Mouse (Mus musculus) intestine, postnatal 0 days (tissue): ENCODE measurements at regions not wholly inside any gene's neighbourhood (a gene's known extent, or its start where the extent isn't known, plus 50 kb on each side); places are given as distances from the start of the nearest gene placed in this dataset.

Source experiments
- ATAC-seq: fragments of 200-750 bp; cut with Nextera tagmentation; 2 replicates; pipeline ENCODE4 v1.8.0; 2017; ENCODE audit warnings: mild to moderate bottlenecking, moderate TSS enrichment, moderate library complexity
- H3K27ac ChIP-seq: fragments of 300-500 bp; sonication (generic); 2 replicates; pipeline ENCODE4 v1.5.1; 2014; ENCODE audit warnings: mild to moderate bottlenecking, low read depth, low read length, moderate library complexity
- H3K27me3 ChIP-seq: fragments of 300-500 bp; sonication (generic); replicated peaks from 2 replicates; pipeline ENCODE4 v1.6.1; 2014; ENCODE audit warnings: low read length, mixed read lengths; ENCODE audit not compliant: control insufficient read depth, insufficient read depth
- H3K36me3 ChIP-seq: fragments of 300-500 bp; sonication (generic); 2 replicates; pipeline ENCODE4 v1.6.1; 2014; ENCODE audit warnings: mild to moderate bottlenecking, moderate library complexity; ENCODE audit not compliant: control insufficient read depth, insufficient read depth
- H3K4me1 ChIP-seq: fragments of 300-500 bp; sonication (generic); replicated peaks from 2 replicates; pipeline ENCODE4 v1.6.1; 2014; ENCODE audit warnings: antibody characterized with exemption, low read length, mixed read lengths; ENCODE audit not compliant: control insufficient read depth, insufficient read depth
- H3K4me2 ChIP-seq: fragments of 300-500 bp; sonication (generic); replicated peaks from 2 replicates; pipeline ENCODE4 v1.6.1; 2014; ENCODE audit warnings: low read depth, mild to moderate bottlenecking, moderate library complexity
- H3K4me3 ChIP-seq: fragments of 300-500 bp; sonication (generic); 2 replicates; pipeline ENCODE4 v1.5.1; 2014; ENCODE audit warnings: low read depth, low read length
- H3K9ac ChIP-seq: fragments of 300-500 bp; sonication (generic); 2 replicates; pipeline ENCODE4 v1.6.1; 2014; ENCODE audit warnings: mild to moderate bottlenecking, low read depth, low read length
- H3K9me3 ChIP-seq: fragments of 300-500 bp; sonication (generic); 2 replicates; pipeline ENCODE4 v1.6.1; 2016; ENCODE audit warnings: mixed run types; ENCODE audit not compliant: control insufficient read depth
- CTCF ChIP-seq: sonication (generic); IDR thresholded peaks from 2 replicates; pipeline ENCODE4 v1.5.1; 2016; ENCODE audit warnings: low read depth, mild to moderate bottlenecking, control low read depth, antibody characterized with exemption, moderate library complexity
- WGBS: fragments of 180-500 bp; shearing (Covaris S2); extraction: QIAGEN DNeasy Blood & Tissue Kit; methylation state at CpG from one replicate; pipeline ENCODE4 v1.1.7; 2014; 5-methylcytosine and 5-hydroxymethylcytosine counted together

DNA sequence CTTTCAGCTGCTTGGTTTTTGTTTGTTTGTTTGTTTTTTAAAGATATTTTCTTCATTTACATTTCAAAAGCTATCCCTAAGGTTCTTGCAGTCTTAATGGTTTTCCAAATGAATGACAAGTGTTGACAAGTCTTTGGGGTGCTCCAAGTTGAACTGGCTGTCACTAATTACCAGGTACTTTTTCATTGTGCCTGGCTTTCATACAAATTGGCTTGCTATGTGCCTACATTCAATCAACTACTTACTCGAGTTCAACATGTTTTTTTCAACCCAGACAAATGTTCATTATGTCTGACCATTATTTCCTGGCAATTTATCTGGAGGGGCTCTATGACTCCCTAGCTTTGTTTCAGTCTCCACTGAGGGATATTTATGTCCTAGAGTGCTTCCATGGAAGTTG is 614.0 kb upstream of the Lrrn3 start:
- WGBS: 55% methylated on average over 1 of the region's 1 CpGs
- Histone ChIP-seq H3K27ac (no peak overlapping the region), H3K36me3 (no peaks in the 10 kb centered on the region), H3K9me3 (no peaks in the 10 kb centered on the region), H3K4me2 (no peak overlapping the region), H3K4me3 (no peak overlapping the region), H3K27me3 (no peaks in the 10 kb centered on the region), H3K4me1 (no peaks in the 10 kb centered on the region), H3K9ac (no peak overlapping the region)
- no peak for TF ChIP-seq CTCF
- no peak for ATAC-seq

GRCm38 (mm10) chr12:42070401-42070800 is 584.2 kb upstream of the Lrrn3 start:
- TF ChIP-seq CTCF: no peak
- Histone ChIP-seq H3K27me3 (no peaks in the 10 kb centered on the region), H3K4me3 (no peak overlapping the region), H3K9ac (no peak overlapping the region), H3K9me3 (no peaks in the 10 kb centered on the region), H3K27ac (no peak overlapping the region), H3K36me3 (no peaks in the 10 kb centered on the region), H3K4me2 (no peak overlapping the region), H3K4me1 (no peaks in the 10 kb centered on the region)
- WGBS: 93% methylated on average over 4 of the region's 4 CpGs
- ATAC-seq: no peak

- Histone ChIP-seq H3K4me2 (no peak overlapping the region), H3K27me3 (no peaks in the 10 kb centered on the region), H3K27ac (no peak overlapping the region), H3K36me3 (no peaks in the 10 kb centered on the region), H3K4me1 (no peaks in the 10 kb centered on the region), H3K4me3 (no peak overlapping the region), H3K9me3 (no peaks in the 10 kb centered on the region), H3K9ac (no peak overlapping the region)
- no peak for TF ChIP-seq CTCF
- no peak for ATAC-seq
These were observed 577.5 kb upstream of the Lrrn3 start for GRCm38 (mm10) chr12:42063745-42064144.

- Histone ChIP-seq H3K36me3 (no peaks in the 10 kb centered on the region), H3K27ac (no peak overlapping the region), H3K4me2 (no peak overlapping the region), H3K4me1 (no peaks in the 10 kb centered on the region), H3K9ac (no peak overlapping the region), H3K27me3 (no peaks in the 10 kb centered on the region), H3K4me3 (no peak overlapping the region), H3K9me3 (no peaks in the 10 kb centered on the region)
- TF ChIP-seq CTCF: no peak
- 25% methylated on average over 1 of the region's 1 CpGs for WGBS
- no peak for ATAC-seq
These were observed 562.8 kb upstream of the Lrrn3 start for GRCm38 (mm10) chr12:42049056-42049455.

DNA sequence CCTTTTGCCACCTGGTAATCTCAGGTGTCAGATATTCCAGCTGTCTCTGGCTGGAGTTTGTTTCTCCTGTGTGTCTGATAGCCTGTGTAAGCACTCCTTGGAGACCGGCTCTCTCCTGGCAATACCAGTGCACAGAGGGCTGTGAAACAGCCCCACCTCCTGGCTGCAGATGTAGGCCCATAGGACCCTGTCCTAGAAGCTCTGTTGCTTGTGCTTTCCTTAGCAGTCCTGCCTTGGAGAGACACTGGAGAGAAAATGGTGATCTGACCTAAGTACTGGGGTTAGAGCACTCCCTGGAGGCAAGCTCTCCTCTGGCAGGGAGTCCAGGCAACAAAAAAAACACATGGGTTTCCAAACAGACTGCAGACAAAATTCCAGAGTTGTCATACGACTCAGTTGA is 541.6 kb upstream of the Lrrn3 start:
- no peak overlapping the region for H3K9ac ChIP-seq
- whole genome bisulfite sequencing: 43% methylated on average over 2 of the region's 2 CpGs
- no peak for ATAC-seq
- no peak overlapping the region for H3K4me3 ChIP-seq
- H3K4me1 ChIP-seq: no peaks in the 10 kb centered on the region
- no peaks in the 10 kb centered on the region for H3K36me3 ChIP-seq
- no peak overlapping the region for H3K27ac ChIP-seq
- no peak overlapping the region for H3K4me2 ChIP-seq
- no peaks in the 10 kb centered on the region for H3K9me3 ChIP-seq
- TF ChIP-seq CTCF: peak; percentile 45
- no peaks in the 10 kb centered on the region for H3K27me3 ChIP-seq

DNA sequence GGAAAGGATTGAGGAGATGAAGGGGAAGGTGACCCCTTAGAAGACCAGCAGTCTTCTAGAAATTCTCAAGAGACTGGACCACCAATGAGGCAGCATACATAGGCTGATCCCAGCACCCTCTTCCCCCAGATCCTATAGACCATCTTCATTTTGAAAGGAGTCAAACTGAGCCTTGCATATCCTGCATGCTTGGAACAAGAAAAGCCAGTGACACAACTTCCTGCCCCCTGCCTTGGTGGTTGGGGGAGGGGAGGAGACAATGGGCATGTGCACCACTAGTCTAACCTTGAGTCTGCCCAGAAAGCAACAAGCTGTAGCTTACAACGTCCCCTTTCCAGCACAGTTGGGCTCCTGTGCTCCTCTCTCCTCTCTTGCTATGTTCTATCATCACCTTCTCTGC is 531.3 kb upstream of the Lrrn3 start:
- no peaks in the 10 kb centered on the region for H3K27me3 ChIP-seq
- no peaks in the 10 kb centered on the region for H3K36me3 ChIP-seq
- no peaks in the 10 kb centered on the region for H3K9me3 ChIP-seq
- H3K4me1 ChIP-seq: no peaks in the 10 kb centered on the region
- TF ChIP-seq CTCF: no peak
- H3K9ac ChIP-seq: no peak overlapping the region
- H3K4me3 ChIP-seq: no peak overlapping the region
- H3K4me2 ChIP-seq: no peak overlapping the region
- 42% methylated on average over 1 of the region's 1 CpGs for WGBS
- no peak overlapping the region for H3K27ac ChIP-seq
- no peak for ATAC-seq

- Histone ChIP-seq H3K9ac (no peak overlapping the region), H3K27me3 (no peaks in the 10 kb centered on the region), H3K36me3 (no peaks in the 10 kb centered on the region), H3K27ac (no peak overlapping the region), H3K4me1 (no peaks in the 10 kb centered on the region), H3K4me2 (no peak overlapping the region), H3K4me3 (no peak overlapping the region), H3K9me3 (no peaks in the 10 kb centered on the region)
- 85% methylated on average over 3 of the region's 3 CpGs for WGBS
- no peak for TF ChIP-seq CTCF
- no peak for ATAC-seq
These were observed 522.7 kb upstream of the Lrrn3 start for GRCm38 (mm10) chr12:42008827-42009383.
